Mouse (Mus musculus): ENCODE results near the gene Bicd1. TPM values are rescaled to one million over a fixed set of nuclear protein-coding genes. Genes with fewer than 3 reads are reported as not detected.
"Not testable (repeated sequence)": the region's sequence is repeated elsewhere in the genome, so short reads cannot be mapped to it uniquely, and the experiment has no call there.

Gene Bicd1
- polyA plus RNA-seq, 1 experiment from 2014 or later: 41.7 TPM

DNA sequence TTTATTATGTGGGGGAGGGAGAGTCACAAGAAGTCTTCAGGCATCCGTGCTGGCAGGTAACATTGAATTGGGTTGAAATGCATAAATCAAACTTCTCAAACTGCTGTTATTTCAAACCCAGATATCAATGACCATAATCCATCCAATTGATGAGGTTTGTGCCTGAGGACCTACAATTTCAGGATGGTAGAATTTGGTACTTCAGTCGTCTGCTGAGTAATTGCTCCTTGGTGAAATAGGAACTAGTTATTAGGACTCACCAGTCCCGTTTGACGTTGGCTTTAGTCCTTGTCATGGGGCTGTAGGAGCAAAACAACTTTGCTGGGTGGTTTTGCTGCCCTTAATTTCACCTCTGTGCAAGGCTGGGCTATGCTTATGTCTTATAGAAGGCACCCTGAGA is 1.2 kb downstream of the Bicd1 start:
- Histone ChIP-seq H3K4me1 (replicated peaks; ENCODE audit: control insufficient read depth, insufficient read depth, low read length) (peaks cover 12% of the 10 kb centered on the region), H3K36me3 (ENCODE audit: control insufficient read depth, insufficient read depth) (no peaks in the 10 kb centered on the region), H3K4me3 (replicated peaks; ENCODE audit: low read length) (peak overlapping the region; percentile 80), H3K9ac (replicated peaks; ENCODE audit: low read depth, low read length) (peak overlapping the region; percentile 83), H3K27ac (ENCODE audit: low read length) (peak overlapping the region; percentile 89), H3K27me3 (replicated peaks; ENCODE audit: control insufficient read depth, insufficient read depth, low read length) (no peaks in the 10 kb centered on the region), H3K9me3 (ENCODE audit: control insufficient read depth, low read length) (no peaks in the 10 kb centered on the region), H3K4me2 (ENCODE audit: low read length) (peak overlapping the region; percentile 76)
- ATAC-seq: no peak
- 2% methylated on average over 4 of the region's 4 CpGs for WGBS

DNA sequence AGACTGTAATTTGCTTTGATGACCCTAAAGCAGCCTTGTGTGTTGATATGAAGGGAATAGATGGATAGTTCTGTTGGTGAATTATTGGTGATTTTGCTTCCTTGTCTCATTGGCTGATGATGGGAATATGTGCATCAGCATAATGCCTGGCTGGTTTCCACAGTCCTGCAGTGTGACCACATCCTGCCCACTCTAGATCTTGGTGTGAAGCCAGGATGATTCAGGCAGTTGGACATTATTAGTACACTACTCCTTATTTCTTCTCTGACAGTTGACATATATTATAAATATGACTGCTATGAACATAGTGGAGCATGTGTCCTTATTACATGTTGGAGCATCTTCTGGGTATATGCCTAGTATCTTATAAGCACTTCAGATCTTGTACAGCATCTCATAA is 4.6 kb downstream of the Bicd1 start:
- no peak overlapping the region for H3K27ac ChIP-seq (ENCODE audit: low read length)
- H3K9ac ChIP-seq (replicated peaks; ENCODE audit: low read depth, low read length): no peak overlapping the region
- H3K27me3 ChIP-seq (replicated peaks; ENCODE audit: control insufficient read depth, insufficient read depth, low read length): no peaks in the 10 kb centered on the region
- no peaks in the 10 kb centered on the region for H3K36me3 ChIP-seq (ENCODE audit: control insufficient read depth, insufficient read depth)
- ATAC-seq: no peak
- H3K4me2 ChIP-seq (ENCODE audit: low read length): no peak overlapping the region
- H3K9me3 ChIP-seq (ENCODE audit: control insufficient read depth, low read length): no peaks in the 10 kb centered on the region
- H3K4me1 ChIP-seq (replicated peaks; ENCODE audit: control insufficient read depth, insufficient read depth, low read length): peaks cover 11% of the 10 kb centered on the region
- H3K4me3 ChIP-seq (replicated peaks; ENCODE audit: low read length): no peak overlapping the region

DNA sequence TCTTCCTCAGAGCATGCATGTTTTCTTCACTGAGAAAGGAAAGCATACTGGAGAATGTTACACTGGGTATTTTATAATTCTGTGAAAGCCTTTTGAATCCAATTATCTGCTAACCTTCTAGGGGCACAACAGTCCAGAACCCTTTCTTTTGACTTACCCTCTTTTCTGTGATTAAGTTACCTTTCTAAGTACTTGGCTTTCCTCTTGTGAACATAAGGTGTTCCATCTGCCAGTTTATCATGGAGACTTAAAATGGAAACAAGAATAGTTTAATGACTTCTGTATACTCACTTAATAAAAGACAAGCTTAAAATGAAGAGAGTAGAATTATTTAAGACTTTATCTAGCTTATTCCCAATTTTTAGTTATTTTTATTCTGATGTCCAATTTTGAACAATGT is 16.1 kb downstream of the Bicd1 start:
- no peak for ATAC-seq
- H3K4me2 ChIP-seq (ENCODE audit: low read length): no peak overlapping the region

DNA sequence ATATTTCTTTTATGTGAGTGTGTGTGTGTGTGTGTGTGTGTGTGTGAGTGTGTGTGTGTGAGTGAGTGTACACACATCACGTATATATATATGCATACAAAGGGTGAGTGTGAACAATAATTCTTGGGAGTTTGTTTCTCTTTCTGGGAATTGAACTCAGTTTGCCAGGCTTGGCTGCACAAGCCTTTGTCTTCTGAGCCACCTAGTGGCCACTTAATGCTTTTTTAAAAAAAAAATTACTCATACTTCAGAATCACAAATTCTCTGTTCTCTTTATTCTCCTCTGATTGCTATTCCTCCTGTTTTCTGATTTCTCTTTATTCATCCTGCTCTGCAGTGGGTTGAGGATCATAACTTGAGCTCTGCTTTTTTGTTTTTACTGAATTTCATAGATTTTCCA is 30.5 kb downstream of the Bicd1 start:
- WGBS: 81% methylated on average over 1 of the region's 1 CpGs
- H3K4me1 ChIP-seq (replicated peaks; ENCODE audit: control insufficient read depth, insufficient read depth, low read length): peaks cover 3% of the 10 kb centered on the region; the same call in 1 of the 2 replicates
- H3K27ac ChIP-seq (ENCODE audit: low read length): no peak overlapping the region
- H3K9ac ChIP-seq (replicated peaks; ENCODE audit: low read depth, low read length): no peak overlapping the region
- H3K36me3 ChIP-seq (ENCODE audit: control insufficient read depth, insufficient read depth): peaks cover 2% of the 10 kb centered on the region; the same call in 1 of the 2 replicates
- no peaks in the 10 kb centered on the region for H3K27me3 ChIP-seq (replicated peaks; ENCODE audit: control insufficient read depth, insufficient read depth, low read length)
- H3K9me3 ChIP-seq (ENCODE audit: control insufficient read depth, low read length): peaks cover 5% of the 10 kb centered on the region
- no peak overlapping the region for H3K4me2 ChIP-seq (ENCODE audit: low read length)
- H3K4me3 ChIP-seq (replicated peaks; ENCODE audit: low read length): no peak overlapping the region
- ATAC-seq: no peak

More for the DNA sequence above, 16.1 kb downstream of the Bicd1 start:
- H3K9me3 ChIP-seq (ENCODE audit: control insufficient read depth, low read length): no peaks in the 10 kb centered on the region
- no peaks in the 10 kb centered on the region for H3K4me1 ChIP-seq (replicated peaks; ENCODE audit: control insufficient read depth, insufficient read depth, low read length)
- no peak overlapping the region for H3K4me3 ChIP-seq (replicated peaks; ENCODE audit: low read length)
- no peak overlapping the region for H3K27ac ChIP-seq (ENCODE audit: low read length)
- no peaks in the 10 kb centered on the region for H3K27me3 ChIP-seq (replicated peaks; ENCODE audit: control insufficient read depth, insufficient read depth, low read length)
- no peak overlapping the region for H3K9ac ChIP-seq (replicated peaks; ENCODE audit: low read depth, low read length)
- H3K36me3 ChIP-seq (ENCODE audit: control insufficient read depth, insufficient read depth): no peaks in the 10 kb centered on the region

DNA sequence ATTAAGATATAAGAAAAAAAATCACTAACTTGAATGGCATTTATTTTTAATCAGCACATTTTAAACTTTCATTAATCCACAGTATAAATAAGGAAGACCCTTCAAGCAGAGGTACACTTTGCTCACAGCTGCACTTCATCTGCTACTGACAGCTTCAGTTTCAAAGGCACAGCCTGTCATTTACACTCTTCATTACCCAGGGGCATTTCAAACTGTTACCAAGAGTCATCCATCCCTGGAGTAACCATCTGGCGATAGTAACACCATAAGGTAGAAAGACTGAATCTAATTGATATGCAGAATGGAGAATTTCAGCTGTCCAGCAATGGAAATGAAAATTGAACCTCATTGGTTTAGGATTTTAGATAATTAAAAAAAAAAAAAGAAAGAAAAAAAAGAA is 34.2 kb downstream of the Bicd1 start:
- peaks cover 3% of the 10 kb centered on the region for H3K4me1 ChIP-seq (replicated peaks; ENCODE audit: control insufficient read depth, insufficient read depth, low read length)
- H3K9ac ChIP-seq (replicated peaks; ENCODE audit: low read depth, low read length): no peak overlapping the region
- H3K27me3 ChIP-seq (replicated peaks; ENCODE audit: control insufficient read depth, insufficient read depth, low read length): no peaks in the 10 kb centered on the region
- no peak overlapping the region for H3K4me2 ChIP-seq (ENCODE audit: low read length)
- no peaks in the 10 kb centered on the region for H3K36me3 ChIP-seq (ENCODE audit: control insufficient read depth, insufficient read depth)
- no peaks in the 10 kb centered on the region for H3K9me3 ChIP-seq (ENCODE audit: control insufficient read depth, low read length)
- WGBS: 37% methylated on average over 1 of the region's 1 CpGs
- peak; percentile 91 for ATAC-seq
- no peak overlapping the region for H3K27ac ChIP-seq (ENCODE audit: low read length)
- no peak overlapping the region for H3K4me3 ChIP-seq (replicated peaks; ENCODE audit: low read length)

DNA sequence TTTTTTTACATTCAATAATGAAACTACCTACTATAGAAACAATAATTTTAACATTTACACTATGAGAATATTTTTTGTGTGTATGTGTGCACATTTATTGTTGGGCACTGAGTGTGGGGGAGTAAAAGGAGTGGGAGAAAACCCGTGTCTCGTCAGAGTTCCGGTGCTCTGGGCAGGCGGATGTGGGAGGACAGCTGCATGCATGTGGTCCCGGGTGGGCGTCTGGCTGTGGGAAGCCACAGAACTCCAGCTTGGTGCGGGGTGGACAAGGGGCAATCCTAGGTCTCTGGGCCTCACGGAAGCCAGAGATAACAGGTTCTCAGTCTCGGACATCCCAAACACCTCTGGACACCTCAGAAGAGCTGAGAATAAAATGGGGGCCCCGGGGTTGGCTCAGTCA is 37.2 kb downstream of the Bicd1 start:
- no peak for ATAC-seq
- no peaks in the 10 kb centered on the region for H3K27me3 ChIP-seq (replicated peaks; ENCODE audit: control insufficient read depth, insufficient read depth, low read length)
- no peak overlapping the region for H3K27ac ChIP-seq (ENCODE audit: low read length)
- H3K4me2 ChIP-seq (ENCODE audit: low read length): no peak overlapping the region
- H3K4me3 ChIP-seq (replicated peaks; ENCODE audit: low read length): no peak overlapping the region
- H3K9me3 ChIP-seq (ENCODE audit: control insufficient read depth, low read length): no peaks in the 10 kb centered on the region
- no peaks in the 10 kb centered on the region for H3K36me3 ChIP-seq (ENCODE audit: control insufficient read depth, insufficient read depth)
- H3K4me1 ChIP-seq (replicated peaks; ENCODE audit: control insufficient read depth, insufficient read depth, low read length): peaks cover 3% of the 10 kb centered on the region
- WGBS: 91% methylated on average over 10 of the region's 10 CpGs
- H3K9ac ChIP-seq (replicated peaks; ENCODE audit: low read depth, low read length): no peak overlapping the region

DNA sequence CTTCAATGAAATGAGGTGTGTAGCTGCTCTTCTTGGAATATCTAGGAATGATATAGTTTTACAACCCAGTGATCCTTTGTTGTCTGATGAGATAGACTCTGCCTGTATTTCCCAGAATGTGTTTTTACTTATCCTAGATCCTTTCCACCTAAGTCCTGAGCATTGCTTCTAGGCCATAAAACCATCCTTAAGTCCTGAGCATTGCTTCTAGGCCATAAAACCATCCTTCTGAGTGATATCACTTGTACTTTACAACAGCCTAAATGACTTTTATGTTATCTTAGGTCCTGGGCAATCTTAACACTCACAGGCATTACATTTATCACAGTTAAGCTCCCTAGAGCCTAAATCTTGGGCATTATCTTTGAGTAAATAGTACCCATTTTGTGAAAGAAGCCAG is 48.6 kb downstream of the Bicd1 start:
- ATAC-seq: no peak

DNA sequence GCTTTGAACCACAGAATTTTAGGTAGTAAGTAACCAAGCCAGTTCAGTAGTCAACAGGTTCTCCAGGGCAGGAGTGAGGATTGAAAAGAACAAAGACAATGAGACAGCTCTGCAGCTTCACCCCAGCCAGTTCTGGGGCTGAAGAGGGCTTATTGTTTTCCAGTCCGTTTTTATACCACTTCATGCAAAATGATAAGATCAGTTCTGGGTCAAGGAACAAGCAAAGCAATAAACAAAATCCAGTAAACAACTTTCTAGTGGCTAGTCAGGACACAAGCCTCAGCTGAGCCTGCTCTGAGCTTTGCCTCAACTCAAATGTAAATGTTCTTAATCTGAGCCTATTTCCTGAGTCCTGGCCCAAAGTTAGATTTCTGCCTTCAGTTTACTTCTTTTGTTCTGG is 52.3 kb downstream of the Bicd1 start:
- H3K4me3 ChIP-seq (replicated peaks; ENCODE audit: low read length): no peak overlapping the region
- no peaks in the 10 kb centered on the region for H3K27me3 ChIP-seq (replicated peaks; ENCODE audit: control insufficient read depth, insufficient read depth, low read length)
- no peak for ATAC-seq
- no peak overlapping the region for H3K4me2 ChIP-seq (ENCODE audit: low read length)
- no peak overlapping the region for H3K27ac ChIP-seq (ENCODE audit: low read length)
- no peaks in the 10 kb centered on the region for H3K4me1 ChIP-seq (replicated peaks; ENCODE audit: control insufficient read depth, insufficient read depth, low read length)
- no peak overlapping the region for H3K9ac ChIP-seq (replicated peaks; ENCODE audit: low read depth, low read length)
- H3K36me3 ChIP-seq (ENCODE audit: control insufficient read depth, insufficient read depth): no peaks in the 10 kb centered on the region
- 13% methylated on average over 1 of the region's 1 CpGs for WGBS
- no peaks in the 10 kb centered on the region for H3K9me3 ChIP-seq (ENCODE audit: control insufficient read depth, low read length)

More for the DNA sequence above, 48.6 kb downstream of the Bicd1 start:
- Histone ChIP-seq H3K27me3 (replicated peaks; ENCODE audit: control insufficient read depth, insufficient read depth, low read length) (no peaks in the 10 kb centered on the region), H3K36me3 (ENCODE audit: control insufficient read depth, insufficient read depth) (no peaks in the 10 kb centered on the region), H3K9me3 (ENCODE audit: control insufficient read depth, low read length) (no peaks in the 10 kb centered on the region), H3K27ac (ENCODE audit: low read length) (no peak overlapping the region), H3K9ac (replicated peaks; ENCODE audit: low read depth, low read length) (no peak overlapping the region), H3K4me2 (ENCODE audit: low read length) (no peak overlapping the region), H3K4me1 (replicated peaks; ENCODE audit: control insufficient read depth, insufficient read depth, low read length) (no peaks in the 10 kb centered on the region), H3K4me3 (replicated peaks; ENCODE audit: low read length) (no peak overlapping the region)

DNA sequence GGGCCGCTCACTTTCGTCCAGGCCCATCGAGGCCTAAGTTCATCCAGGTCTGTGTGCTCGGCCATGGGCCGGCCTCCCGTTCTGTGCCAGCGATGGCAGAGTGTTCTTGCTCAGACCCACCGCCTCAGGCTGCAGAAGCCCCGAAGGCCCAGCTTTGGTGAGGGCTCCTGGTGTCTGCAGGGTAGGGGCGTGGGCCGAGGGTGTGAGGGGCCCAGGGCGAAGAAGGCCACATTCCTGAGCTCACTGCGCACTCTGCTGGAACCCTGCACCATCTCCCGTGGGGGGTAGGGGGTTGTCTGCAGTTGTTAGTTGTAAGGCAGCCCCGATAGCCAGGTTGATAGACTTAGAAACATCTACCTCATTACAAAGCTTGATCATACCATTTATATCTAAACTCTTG is 62.8 kb downstream of the Bicd1 start:
- 83% methylated on average over 15 of the region's 15 CpGs for WGBS
- ATAC-seq: no peak
- no peaks in the 10 kb centered on the region for H3K27me3 ChIP-seq (replicated peaks; ENCODE audit: control insufficient read depth, insufficient read depth, low read length)

DNA sequence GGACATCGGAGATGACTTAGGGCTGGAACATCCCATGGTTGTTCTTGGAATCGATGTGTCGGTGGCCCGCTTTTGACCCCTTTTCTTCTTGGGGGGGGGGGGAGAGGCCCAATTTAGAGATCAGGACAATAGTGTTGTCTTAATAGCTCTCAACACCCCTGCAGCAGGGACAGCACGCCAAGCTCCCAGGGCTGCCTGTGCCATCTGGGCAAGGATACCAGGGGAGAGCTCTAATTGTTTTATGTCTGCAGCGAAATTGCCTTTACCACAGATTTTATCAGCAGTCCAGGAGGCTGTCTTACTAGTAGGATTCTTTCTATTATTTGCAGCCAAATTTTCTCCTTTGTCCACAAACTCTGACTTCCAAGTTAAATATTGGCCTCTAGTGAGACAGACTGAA is 63.8 kb downstream of the Bicd1 start:
- WGBS: 92% methylated on average over 6 of the region's 6 CpGs
- H3K4me2 ChIP-seq (ENCODE audit: low read length); H3K36me3 ChIP-seq (ENCODE audit: control insufficient read depth, insufficient read depth); H3K9ac ChIP-seq (replicated peaks; ENCODE audit: low read depth, low read length); H3K4me3 ChIP-seq (replicated peaks; ENCODE audit: low read length); ATAC-seq; H3K4me1 ChIP-seq (replicated peaks; ENCODE audit: control insufficient read depth, insufficient read depth, low read length); H3K9me3 ChIP-seq (ENCODE audit: control insufficient read depth, low read length); H3K27ac ChIP-seq (ENCODE audit: low read length); H3K27me3 ChIP-seq (replicated peaks; ENCODE audit: control insufficient read depth, insufficient read depth, low read length): not testable (repeated sequence)

More for the DNA sequence above, 62.8 kb downstream of the Bicd1 start:
- Histone ChIP-seq H3K36me3 (ENCODE audit: control insufficient read depth, insufficient read depth) (no peaks in the 10 kb centered on the region), H3K9me3 (ENCODE audit: control insufficient read depth, low read length) (no peaks in the 10 kb centered on the region), H3K4me2 (ENCODE audit: low read length) (no peak overlapping the region), H3K4me1 (replicated peaks; ENCODE audit: control insufficient read depth, insufficient read depth, low read length) (no peaks in the 10 kb centered on the region), H3K9ac (replicated peaks; ENCODE audit: low read depth, low read length) (no peak overlapping the region), H3K4me3 (replicated peaks; ENCODE audit: low read length) (no peak overlapping the region), H3K27ac (ENCODE audit: low read length) (no peak overlapping the region)

Data from forebrain, embryonic 16.5 days (tissue).